Mouse (Mus musculus): ENCODE data around the gene Fam76b.

DNA sequence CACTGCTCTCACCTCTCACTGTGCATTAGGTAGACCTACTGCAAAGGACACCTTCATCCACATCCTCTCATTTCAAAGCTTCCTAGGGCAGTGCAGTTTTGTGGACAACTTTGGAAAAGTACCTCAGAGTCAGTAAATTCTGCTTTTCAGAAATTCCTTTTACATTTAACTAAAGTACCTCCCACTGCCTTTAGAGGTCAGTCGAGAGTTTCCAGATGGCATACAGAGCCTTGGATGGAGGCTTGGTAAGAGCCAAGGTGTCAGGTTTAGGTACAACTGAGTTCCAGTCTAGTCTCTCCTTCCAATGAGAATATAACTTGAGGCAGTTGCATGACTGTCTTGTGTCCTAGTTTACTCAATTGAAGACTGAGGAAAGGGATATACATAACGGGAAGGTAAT lies 46.8 kb downstream of the Fam76b start:
- 0 out of 2 replicates have a peak, but pooled peaks have one; percentile 38 for TF ChIP-seq CTCF (IDR thresholded peaks at IDR 0.05; ENCODE audit: low read depth)
- TF ChIP-seq EP300 (IDR thresholded peaks at IDR 0.05; ENCODE audit: low read depth): no peak

Measured in liver, embryonic 14.5 days (tissue).